17 mouse cellular contexts compared by ENCODE assay signal in the genomic region with DNA sequence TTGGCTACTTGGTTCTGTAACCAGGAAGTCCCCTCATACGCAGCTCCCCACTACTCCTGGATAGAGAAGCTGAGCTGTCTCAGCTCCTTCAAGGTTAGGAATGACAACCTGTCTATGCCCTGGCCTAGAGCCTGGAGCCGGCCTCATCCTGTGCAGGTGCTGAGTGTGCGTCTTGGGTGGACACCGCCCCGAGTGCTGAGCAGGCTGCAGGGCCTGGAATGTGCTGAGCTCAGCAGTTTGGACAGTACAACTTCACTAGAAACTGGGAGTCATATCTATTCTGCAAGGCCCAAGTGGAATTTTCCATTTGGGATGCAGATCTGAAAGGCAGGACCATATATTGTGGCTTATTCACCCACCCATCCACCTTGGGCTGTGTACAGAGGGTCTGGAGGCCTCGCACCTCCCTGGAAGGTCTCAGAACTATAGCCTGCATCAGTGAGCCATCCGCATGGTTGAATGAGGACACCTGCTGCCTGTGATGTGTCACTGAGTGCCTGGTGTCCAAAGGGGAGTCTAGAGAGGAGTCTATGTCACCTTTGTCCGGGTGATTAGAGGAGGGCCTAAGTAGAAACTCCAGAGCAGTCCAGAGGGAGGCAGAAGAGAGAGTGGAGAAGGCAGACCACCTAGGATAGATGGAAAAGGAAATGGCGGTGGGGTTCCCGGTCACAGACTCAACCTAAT.
A peak's percentile ranks its signal among the peaks of the same experiment; 100 is the strongest.
DNase-seq lines count a peak whose midpoint lies in the region; TF ChIP-seq lines count a peak whose summit lies in the region.
"Had no signal": no experiment of that assay in that cellular context is flagged by ENCODE, and none has a peak within 500 bp of the region (broad histone marks: within the 10 kb centered on the region; RNA-seq: fewer than 3 reads in every experiment).

No protein-coding gene starts in this region.

- peak in 1 of 2 experiments; percentile 45 for DNase-seq in cerebellum, adult 2 months
- no peak for DNase-seq in cerebellum, adult 11-12 months
- DNase-seq in layer of hippocampus, adult 2 months (ENCODE audit: low spot score in 2 of 2) = no peak
- no peak for DNase-seq in layer of hippocampus, adult 8-10 months (ENCODE audit: low spot score in 2 of 2)
- DNase-seq in kidney, adult 18-20 months = peak; percentile 31
- DNase-seq in kidney, postnatal 25 days = peak; percentile 70 to 86
- DNase-seq in frontal cortex, postnatal 25 days (ENCODE audit: low spot score in 2 of 2) = no peak
- DNase-seq in lung, postnatal 14 days = no peak
- DNase-seq: adrenal gland, adult 8-10 months; cerebellum, postnatal 14 days; gastrocnemius, postnatal 10 days; liver, embryonic 13.5 days; right cerebral cortex, postnatal 25 days; thymus, postnatal 25 days had no signal

- TF ChIP-seq POLR2A in cerebellum, adult 2 months (IDR thresholded peaks at IDR 0.05; ENCODE audit: borderline replicate concordance, insufficient read depth, low read length) = no peak

- H3K4me1 ChIP-seq in cerebellum, adult 2 months (ENCODE audit: control insufficient read depth, insufficient read depth, low read length) = peaks cover 63% of the 10 kb centered on the region

- no peaks in the 10 kb centered on the region for H3K27me3 ChIP-seq in cerebellum, adult 2 months (ENCODE audit: control insufficient read depth, insufficient read depth, low read length)
- H3K27me3 ChIP-seq: embryonic facial prominence, embryonic 12.5 days; hindbrain, embryonic 15.5 days; liver, embryonic 13.5 days had no signal

- WGBS in cerebellum, adult 2 months = 57% methylated on average over 10 of the region's 10 CpGs

- peak; percentile 46; the same call in 1 of the 2 replicates for TF ChIP-seq CTCF in cerebellum, adult 2 months (IDR thresholded peaks at IDR 0.05; ENCODE audit: borderline replicate concordance, insufficient read depth, low read depth, low read length)
- 0 out of 2 replicates have a peak, but pooled peaks have one; percentile 7 for TF ChIP-seq CTCF in layer of hippocampus, adult 2 months (conservative IDR thresholded peaks at IDR 0.05)

- H3K4me3 ChIP-seq in cerebellum, adult 2 months (replicated peaks; ENCODE audit: insufficient read depth, low read depth, low read length) = no peak overlapping the region
- H3K4me3 ChIP-seq in layer of hippocampus, adult 2 months = no peak overlapping the region
- H3K4me3 ChIP-seq: embryonic facial prominence, embryonic 12.5 days; forebrain, embryonic 13.5 days; hindbrain, embryonic 15.5 days; liver, embryonic 13.5 days had no signal

- no peak overlapping the region for H3K27ac ChIP-seq in cerebellum, adult 2 months (ENCODE audit: insufficient read depth, low read length)
- peak overlapping the region; percentile 79; the same call in 1 of the 2 replicates for H3K27ac ChIP-seq in layer of hippocampus, adult 2 months
- H3K27ac ChIP-seq: embryonic facial prominence, embryonic 12.5 days; forebrain, embryonic 13.5 days; hindbrain, embryonic 15.5 days; liver, embryonic 13.5 days had no signal

Comparison
In these comparisons a context has a peak if more than half of its experiments do, and no peak if none do; other contexts are left out.
1. DNase-seq: peak in kidney, adult 18-20 months (single experiment) and kidney, postnatal 25 days (2 of 2); none in cerebellum, adult 11-12 months (single experiment), layer of hippocampus, adult 2 months (0 of 2), layer of hippocampus, adult 8-10 months (0 of 2), frontal cortex, postnatal 25 days (0 of 2) and lung, postnatal 14 days (single experiment).